ENCODE assay signal across 8 mouse cellular contexts in the genomic region with DNA sequence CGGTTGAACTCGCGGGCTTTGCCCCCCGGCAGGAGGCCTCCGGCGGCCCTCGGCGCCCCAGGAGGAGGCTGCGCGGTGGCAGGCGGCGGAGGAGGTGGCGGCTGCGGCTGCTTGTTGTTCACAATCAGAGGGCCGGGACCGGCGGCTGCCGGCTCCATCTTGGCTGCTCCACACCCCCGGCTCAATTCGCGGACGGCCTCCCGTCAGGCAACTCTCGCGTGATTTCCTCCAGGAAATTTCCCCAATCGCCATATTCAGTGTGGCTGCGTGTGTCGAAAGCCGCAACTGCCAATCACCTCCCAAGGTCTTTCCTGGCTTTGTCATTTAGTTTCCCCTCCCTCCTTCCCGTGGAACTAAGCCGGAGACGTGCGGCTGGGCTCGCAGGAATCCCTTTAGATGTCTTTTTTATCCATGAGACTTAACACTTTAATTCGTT. TPM values are rescaled to one million over a fixed set of nuclear protein-coding genes. Genes with fewer than 3 reads are reported as not detected.
DNase-seq lines count a peak whose midpoint lies in the region; ATAC-seq lines count a peak whose summit lies in the region.

Strip1 (minus strand) TSS at position 172 of the 436 bp plus-strand sequence.

- intact Hi-C loops in gastrocnemius, postnatal 14 days (cut with DNase I; ENCODE audit: low total_unique reads) = no loop called here
- intact Hi-C loops in left cerebral cortex, postnatal 10 days (cut with DNase I) = no loop called here

- ATAC-seq in inflammation-experienced regulatory T-cells, adult 6 months = peak; percentile 97
- peak; percentile 97 for ATAC-seq in megakaryocyte-erythroid progenitor cell, adult 5-6 weeks (replicated peaks; ENCODE audit: low FRiP score, low TSS enrichment, poor library complexity, severe bottlenecking)

- DNase-seq in adrenal gland, adult (ENCODE audit: inconsistent age in 2 of 2, low spot score in 1 of 2) = peak; percentile 95 to 98
- DNase-seq in embryo, embryonic 10.5 days (ENCODE audit: low spot score) = peak; percentile 98
- peak; percentile 93 for DNase-seq in gastrocnemius, postnatal 14 days
- peak; percentile 95 to 96 for DNase-seq in left cerebral cortex, postnatal 10 days (ENCODE audit: extremely low spot score in 1 of 2, low spot score in 2 of 2)
- peak; percentile 92 for DNase-seq in right cerebral cortex, postnatal 25 days
- DNase-seq in urinary bladder, postnatal 4 days (ENCODE audit: low spot score in 2 of 2) = peak; percentile 88 to 94

RNA-seq across cellular contexts. Expression of gene Strip1, which starts in this region (rescaled TPM):
- total RNA-seq in gastrocnemius, postnatal 14 days (2021) = 10 to 100 TPM; 16.9 to 19.5 TPM
- polyA plus RNA-seq in inflammation-experienced regulatory T-cells, adult 6 months (2017; shearing (Covaris generic)) = 10 to 100 TPM; 11.1 to 20.6 (median 15.6) TPM
- total RNA-seq in left cerebral cortex, postnatal 10 days (2021) = 10 to 100 TPM; 79.0 to 85.0 TPM
- 19.9 and 20.5 TPM in 2 replicates for total RNA-seq in megakaryocyte-erythroid progenitor cell, adult 5-6 weeks (2014; fragmentation: Nextera tagmentation)
- total RNA-seq in megakaryocyte-erythroid progenitor cell, adult 5-6 weeks (2017) = 16.9 and 22.6 TPM in 2 replicates

Comparison
In these comparisons a context has a peak if more than half of its experiments do, and no peak if none do; other contexts are left out.
1. Peak in every context shown above with its lines: DNase-seq and ATAC-seq.